Mouse (Mus musculus) lung, adult 2 months (tissue): ENCODE results near the gene Enkd1.

Experiments used
- CTCF ChIP-seq: fragments of 200-500 bp; IDR thresholded peaks from 2 replicates; pipeline ENCODE4 v1.5.1; 2011; ENCODE audit warnings: mild to moderate bottlenecking, low read length, control low read depth; ENCODE audit not compliant: insufficient read depth
- POLR2A ChIP-seq: fragments of 200-500 bp; IDR thresholded peaks from 2 replicates; pipeline ENCODE4 v1.6.1; 2011; ENCODE audit warnings: low read depth, mild to moderate bottlenecking, control low read depth, low read length, borderline replicate concordance; ENCODE audit errors: extremely low read depth

GRCm38 (mm10) chr8:105743301-105743700, 35.3 kb upstream of the Enkd1 start:
- TF ChIP-seq CTCF = no peak
- no peak for TF ChIP-seq POLR2A
